Mouse (Mus musculus) kidney, embryonic 15.5 days (tissue): ENCODE data around the gene Tmem269. TPM values are rescaled to one million over a fixed set of nuclear protein-coding genes. Genes with fewer than 3 reads are reported as not detected.

ENCODE experiments used
- ATAC-seq: fragments of 200-750 bp; cut with Nextera tagmentation; replicated peaks from 2 replicates; pipeline ENCODE4 v1.8.0; 2017; ENCODE audit warnings: moderate TSS enrichment; ENCODE audit not compliant: low FRiP score
- H3K27ac ChIP-seq: fragments of 300-500 bp; sonication (generic); 2 replicates; pipeline ENCODE4 v1.5.1; 2015; ENCODE audit warnings: mild to moderate bottlenecking, inconsistent platforms
- H3K27me3 ChIP-seq: fragments of 300-500 bp; sonication (generic); 2 replicates; pipeline ENCODE4 v1.6.1; 2015; ENCODE audit warnings: inconsistent platforms
- H3K36me3 ChIP-seq: fragments of 300-500 bp; sonication (generic); 2 replicates; pipeline ENCODE4 v1.6.1; 2015; ENCODE audit warnings: inconsistent platforms
- H3K4me1 ChIP-seq: fragments of 300-500 bp; sonication (generic); 2 replicates; pipeline ENCODE4 v1.6.1; 2015; ENCODE audit warnings: inconsistent platforms
- H3K4me2 ChIP-seq: fragments of 300-500 bp; sonication (generic); 2 replicates; pipeline ENCODE4 v1.6.1; 2015; ENCODE audit warnings: moderate library complexity, mild to moderate bottlenecking, inconsistent platforms
- H3K4me3 ChIP-seq: fragments of 300-500 bp; sonication (generic); replicated peaks from 2 replicates; pipeline ENCODE4 v1.5.1; 2015; ENCODE audit warnings: mild to moderate bottlenecking, inconsistent platforms
- H3K9ac ChIP-seq: fragments of 300-500 bp; sonication (generic); 2 replicates; pipeline ENCODE4 v1.6.1; 2015; ENCODE audit warnings: mild to moderate bottlenecking, inconsistent platforms
- H3K9me3 ChIP-seq: fragments of 300-500 bp; sonication (generic); replicated peaks from 2 replicates; pipeline ENCODE4 v1.6.1; 2016; ENCODE audit warnings: inconsistent platforms
- WGBS: fragments of 180-500 bp; shearing (Covaris S2); methylation state at CpG from one replicate; pipeline ENCODE4 v1.1.7; 2015; ENCODE audit warnings: mixed read lengths; 5-methylcytosine and 5-hydroxymethylcytosine counted together
- polyA plus RNA-seq: library from polyadenylated mRNA; unstranded; fragments of >200 nt; fragmentation: Nextera tagmentation; extraction: Ambion mirVana; gene quantifications from 2 replicates; pipeline ENCODE4 v1.2.1, GENCODE M21; 2015

Tmem269 gene
- polyA plus RNA-seq, 1 experiment from 2014 or later: not detected

- peak overlapping the region; percentile 91 for H3K9ac ChIP-seq
- WGBS: 31% methylated on average over 18 of the region's 18 CpGs
- H3K27me3 ChIP-seq: no peaks in the 10 kb centered on the region
- peak overlapping the region; percentile 76 for H3K4me2 ChIP-seq
- peak overlapping the region; percentile 88 for H3K4me3 ChIP-seq
- peaks cover 33% of the 10 kb centered on the region for H3K36me3 ChIP-seq
- peaks cover 15% of the 10 kb centered on the region for H3K4me1 ChIP-seq
- H3K27ac ChIP-seq: peak overlapping the region; percentile 75; the same call in 1 of the 2 replicates
- no peak for ATAC-seq
- no peaks in the 10 kb centered on the region for H3K9me3 ChIP-seq
Observed at GRCm38 (mm10) chr4:119172919-119173650, 44.9 kb downstream of the Tmem269 start.

- no peaks in the 10 kb centered on the region for H3K9me3 ChIP-seq
- H3K36me3 ChIP-seq: peaks cover 34% of the 10 kb centered on the region
- peaks cover 3% of the 10 kb centered on the region for H3K4me1 ChIP-seq
- no peak overlapping the region for H3K4me3 ChIP-seq
- ATAC-seq: 0 out of 2 replicates have a peak, but pooled peaks have one; percentile 12
- H3K4me2 ChIP-seq: no peak overlapping the region
- no peaks in the 10 kb centered on the region for H3K27me3 ChIP-seq
- WGBS: 3% methylated on average over 4 of the region's 4 CpGs
- no peak overlapping the region for H3K27ac ChIP-seq
- H3K9ac ChIP-seq: no peak overlapping the region
Observed at GRCm38 (mm10) chr4:119167663-119168062, 50.4 kb downstream of the Tmem269 start.

GRCm38 (mm10) chr4:119167068-119167467 lies 50.9 kb downstream of the Tmem269 start:
- 81% methylated on average over 4 of the region's 4 CpGs for WGBS
- no peak overlapping the region for H3K4me3 ChIP-seq
- H3K9ac ChIP-seq: no peak overlapping the region
- peaks cover 34% of the 10 kb centered on the region for H3K36me3 ChIP-seq
- no peak overlapping the region for H3K27ac ChIP-seq
- no peak overlapping the region for H3K4me2 ChIP-seq
- no peaks in the 10 kb centered on the region for H3K9me3 ChIP-seq
- no peaks in the 10 kb centered on the region; the same call in 1 of the 2 replicates for H3K4me1 ChIP-seq
- H3K27me3 ChIP-seq: no peaks in the 10 kb centered on the region
- ATAC-seq: no peak

GRCm38 (mm10) chr4:119165916-119166315 lies 52.1 kb downstream of the Tmem269 start:
- Histone ChIP-seq H3K9ac (no peak overlapping the region), H3K27ac (no peak overlapping the region), H3K4me3 (no peak overlapping the region), H3K4me1 (no peaks in the 10 kb centered on the region), H3K27me3 (no peaks in the 10 kb centered on the region), H3K9me3 (no peaks in the 10 kb centered on the region), H3K4me2 (no peak overlapping the region), H3K36me3 (peaks cover 29% of the 10 kb centered on the region)
- ATAC-seq: no peak
- 63% methylated on average over 7 of the region's 7 CpGs for WGBS

- H3K9me3 ChIP-seq: no peaks in the 10 kb centered on the region
- H3K4me1 ChIP-seq: no peaks in the 10 kb centered on the region
- no peak for ATAC-seq
- no peak overlapping the region for H3K9ac ChIP-seq
- H3K4me2 ChIP-seq: no peak overlapping the region
- no peaks in the 10 kb centered on the region for H3K36me3 ChIP-seq
- no peak overlapping the region for H3K27ac ChIP-seq
- WGBS: 85% methylated on average over 4 of the region's 4 CpGs
- no peak overlapping the region for H3K4me3 ChIP-seq
- no peaks in the 10 kb centered on the region for H3K27me3 ChIP-seq
Observed at GRCm38 (mm10) chr4:119162990-119163389, 55.0 kb downstream of the Tmem269 start.

GRCm38 (mm10) chr4:119161358-119161757 lies 56.7 kb downstream of the Tmem269 start:
- Histone ChIP-seq H3K4me2 (no peak overlapping the region), H3K27ac (no peak overlapping the region), H3K27me3 (no peaks in the 10 kb centered on the region), H3K9ac (no peak overlapping the region), H3K4me3 (no peak overlapping the region), H3K9me3 (no peaks in the 10 kb centered on the region), H3K4me1 (no peaks in the 10 kb centered on the region), H3K36me3 (no peaks in the 10 kb centered on the region)
- ATAC-seq: no peak
- WGBS: 83% methylated on average over 3 of the region's 3 CpGs

- Histone ChIP-seq H3K4me3 (no peak overlapping the region), H3K36me3 (no peaks in the 10 kb centered on the region), H3K4me2 (no peak overlapping the region), H3K27me3 (no peaks in the 10 kb centered on the region), H3K9me3 (no peaks in the 10 kb centered on the region), H3K4me1 (no peaks in the 10 kb centered on the region), H3K27ac (no peak overlapping the region), H3K9ac (no peak overlapping the region)
- 77% methylated on average over 5 of the region's 5 CpGs for WGBS
- no peak for ATAC-seq
Observed at GRCm38 (mm10) chr4:119157891-119158290, 60.1 kb downstream of the Tmem269 start.

- H3K4me2 ChIP-seq: no peak overlapping the region
Observed at GRCm38 (mm10) chr4:119157186-119157585, 60.8 kb downstream of the Tmem269 start.

More at GRCm38 (mm10) chr4:119157186-119157585, 60.8 kb downstream of the Tmem269 start:
- Histone ChIP-seq H3K4me1 (no peaks in the 10 kb centered on the region), H3K9ac (no peak overlapping the region), H3K36me3 (no peaks in the 10 kb centered on the region), H3K27me3 (no peaks in the 10 kb centered on the region), H3K4me3 (no peak overlapping the region), H3K9me3 (no peaks in the 10 kb centered on the region), H3K27ac (no peak overlapping the region)
- WGBS: 37% methylated on average over 2 of the region's 2 CpGs
- no peak for ATAC-seq

Other genes starting within 250 kb of the Tmem269 start
- gene Slc2a1, start 109.5 kb downstream of the Tmem269 start, polyA plus RNA-seq: 78.5 and 91.6 TPM in 2 replicates
- 9.6 and 13.6 TPM in 2 replicates for gene Zfp691, start 44.0 kb downstream of the Tmem269 start, polyA plus RNA-seq
- gene Ermap, start 28.2 kb downstream of the Tmem269 start, polyA plus RNA-seq: 2.9 and 6.3 TPM in 2 replicates
- 135 and 141 TPM in 2 replicates for gene Svbp, start 22.9 kb downstream of the Tmem269 start, polyA plus RNA-seq
- gene AU022252, start 14.5 kb upstream of the Tmem269 start, polyA plus RNA-seq: 35.4 and 35.6 TPM in 2 replicates
- 33.3 and 37.7 TPM in 2 replicates for gene P3h1, start 14.7 kb upstream of the Tmem269 start, polyA plus RNA-seq
- gene Cldn19, start 37.2 kb upstream of the Tmem269 start, polyA plus RNA-seq: 13.3 TPM in 2 replicates
- gene Ybx1, start 76.4 kb upstream of the Tmem269 start, polyA plus RNA-seq: 680 and 703 TPM in 2 replicates
- gene Ppih, start 102.3 kb upstream of the Tmem269 start, polyA plus RNA-seq: 102 and 115 TPM in 2 replicates
- gene Ccdc30, start 197.3 kb upstream of the Tmem269 start, polyA plus RNA-seq: 6.6 and 6.8 TPM in 2 replicates
- 41.6 and 44.1 TPM in 2 replicates for gene Ppcs, start 204.2 kb upstream of the Tmem269 start, polyA plus RNA-seq
- gene Zmynd12, start 204.6 kb upstream of the Tmem269 start, polyA plus RNA-seq: 0.44 and 0.51 TPM in 2 replicates